Mouse (Mus musculus) lung, embryonic 15.5 days (tissue): Measurements from ENCODE around the gene Ctnnal1. TPM values are rescaled to one million over a fixed set of nuclear protein-coding genes. Genes with fewer than 3 reads are reported as not detected.
A peak's percentile ranks its signal among the peaks of the same experiment; 100 is the strongest.

ENCODE experiments used
- ATAC-seq: fragments of 200-750 bp; cut with Nextera tagmentation; 2 replicates; pipeline ENCODE4 v1.8.0; 2017; ENCODE audit warnings: moderate number of reproducible peaks, borderline replicate concordance; ENCODE audit not compliant: low FRiP score, low TSS enrichment; ENCODE audit errors: extremely low read depth
- H3K27ac ChIP-seq: fragments of 300-500 bp; sonication (generic); 2 replicates; pipeline ENCODE4 v1.5.1; 2015; ENCODE audit warnings: moderate library complexity, mild to moderate bottlenecking, inconsistent platforms
- H3K27me3 ChIP-seq: fragments of 300-500 bp; sonication (generic); 2 replicates; pipeline ENCODE4 v1.6.1; 2015; ENCODE audit warnings: inconsistent platforms
- H3K36me3 ChIP-seq: fragments of 300-500 bp; sonication (generic); 2 replicates; pipeline ENCODE4 v1.6.1; 2015; ENCODE audit warnings: inconsistent platforms
- H3K4me1 ChIP-seq: fragments of 300-500 bp; sonication (generic); 2 replicates; pipeline ENCODE4 v1.6.1; 2015; ENCODE audit warnings: inconsistent platforms
- H3K4me2 ChIP-seq: fragments of 300-500 bp; sonication (generic); 2 replicates; pipeline ENCODE4 v1.6.1; 2015; ENCODE audit warnings: inconsistent platforms, mild to moderate bottlenecking, moderate library complexity
- H3K4me3 ChIP-seq: fragments of 300-500 bp; sonication (generic); 2 replicates; pipeline ENCODE4 v1.5.1; 2015; ENCODE audit warnings: mild to moderate bottlenecking, inconsistent platforms
- H3K9ac ChIP-seq: fragments of 300-500 bp; sonication (generic); 2 replicates; pipeline ENCODE4 v1.6.1; 2015; ENCODE audit warnings: inconsistent platforms
- H3K9me3 ChIP-seq: fragments of 300-500 bp; sonication (generic); 2 replicates; pipeline ENCODE4 v1.6.1; 2016; ENCODE audit warnings: inconsistent platforms
- WGBS: fragments of 180-500 bp; shearing (Covaris S2); methylation state at CpG from one replicate; pipeline ENCODE4 v1.1.7; 2015; 5-methylcytosine and 5-hydroxymethylcytosine counted together
- polyA plus RNA-seq: library from polyadenylated mRNA; unstranded; fragments of >200 nt; fragmentation: Nextera tagmentation; extraction: Ambion mirVana; gene quantifications from 2 replicates; pipeline ENCODE4 v1.2.1, GENCODE M21; 2015

The Ctnnal1 gene
- polyA plus RNA-seq: 18.4 and 21.2 TPM in 2 replicates

GRCm38 (mm10) chr4:56865003-56865511, at the start of gene Ctnnal1:
Gene Ctnnal1 (minus strand): TSS chr4:56865188.
- Histone ChIP-seq H3K4me1 (peaks cover 20% of the 10 kb centered on the region), H3K9ac (peak within 1 kb of the TSS; percentile 82), H3K4me2 (peak within 1 kb of the TSS; percentile 92), H3K36me3 (no peaks in the 10 kb centered on the region), H3K4me3 (peak within 1 kb of the TSS; percentile 86), H3K27me3 (no peaks in the 10 kb centered on the region), H3K9me3 (no peaks in the 10 kb centered on the region), H3K27ac (peak within 1 kb of the TSS; percentile 88)
- 1% methylated on average over 44 of the region's 45 CpGs for WGBS
- ATAC-seq: peak; percentile 98

- Histone ChIP-seq H3K9me3 (no peaks in the 10 kb centered on the region), H3K27ac (no peak overlapping the region), H3K4me2 (no peak overlapping the region), H3K4me1 (no peaks in the 10 kb centered on the region), H3K9ac (no peak overlapping the region), H3K27me3 (no peaks in the 10 kb centered on the region), H3K4me3 (no peak overlapping the region), H3K36me3 (peaks cover 40% of the 10 kb centered on the region)
- no peak for ATAC-seq
- WGBS: 80% methylated on average over 1 of the region's 1 CpGs
Measured at GRCm38 (mm10) chr4:56914761-56915160, 49.8 kb upstream of the Ctnnal1 start.

GRCm38 (mm10) chr4:56914338-56914737, 49.4 kb upstream of the Ctnnal1 start:
- no peak overlapping the region for H3K27ac ChIP-seq
- 92% methylated on average over 6 of the region's 6 CpGs for WGBS
- H3K4me1 ChIP-seq: no peaks in the 10 kb centered on the region
- H3K4me2 ChIP-seq: no peak overlapping the region
- no peaks in the 10 kb centered on the region for H3K9me3 ChIP-seq
- no peak overlapping the region for H3K9ac ChIP-seq
- no peaks in the 10 kb centered on the region for H3K27me3 ChIP-seq
- peaks cover 44% of the 10 kb centered on the region for H3K36me3 ChIP-seq
- ATAC-seq: no peak
- no peak overlapping the region for H3K4me3 ChIP-seq

- H3K4me3 ChIP-seq: no peak overlapping the region
- no peak for ATAC-seq
- 91% methylated on average over 7 of the region's 7 CpGs for WGBS
- no peak overlapping the region for H3K9ac ChIP-seq
- H3K9me3 ChIP-seq: no peaks in the 10 kb centered on the region
- no peaks in the 10 kb centered on the region for H3K27me3 ChIP-seq
- H3K27ac ChIP-seq: no peak overlapping the region
- no peak overlapping the region for H3K4me2 ChIP-seq
- H3K36me3 ChIP-seq: peaks cover 47% of the 10 kb centered on the region
- no peaks in the 10 kb centered on the region for H3K4me1 ChIP-seq
Measured at GRCm38 (mm10) chr4:56912382-56913001, 47.5 kb upstream of the Ctnnal1 start.

- WGBS: 76% methylated on average over 3 of the region's 3 CpGs
- H3K36me3 ChIP-seq: peaks cover 66% of the 10 kb centered on the region
Measured at GRCm38 (mm10) chr4:56909568-56909967, 44.6 kb upstream of the Ctnnal1 start.

GRCm38 (mm10) chr4:56907671-56908070, 42.7 kb upstream of the Ctnnal1 start:
- H3K4me1 ChIP-seq: no peaks in the 10 kb centered on the region
- no peak overlapping the region for H3K27ac ChIP-seq
- H3K4me2 ChIP-seq: no peak overlapping the region
- no peak for ATAC-seq
- 76% methylated on average over 5 of the region's 5 CpGs for WGBS
- no peaks in the 10 kb centered on the region for H3K27me3 ChIP-seq
- no peak overlapping the region for H3K9ac ChIP-seq
- H3K4me3 ChIP-seq: no peak overlapping the region
- H3K36me3 ChIP-seq: peaks cover 68% of the 10 kb centered on the region
- H3K9me3 ChIP-seq: no peaks in the 10 kb centered on the region

More at GRCm38 (mm10) chr4:56909568-56909967, 44.6 kb upstream of the Ctnnal1 start:
- no peak for ATAC-seq
- no peak overlapping the region for H3K27ac ChIP-seq
- H3K4me1 ChIP-seq: no peaks in the 10 kb centered on the region
- H3K4me3 ChIP-seq: no peak overlapping the region
- H3K27me3 ChIP-seq: no peaks in the 10 kb centered on the region
- H3K9me3 ChIP-seq: no peaks in the 10 kb centered on the region
- H3K9ac ChIP-seq: no peak overlapping the region
- no peak overlapping the region for H3K4me2 ChIP-seq

- Histone ChIP-seq H3K36me3 (peaks cover 72% of the 10 kb centered on the region), H3K9me3 (no peaks in the 10 kb centered on the region), H3K27me3 (no peaks in the 10 kb centered on the region), H3K9ac (no peak overlapping the region), H3K4me2 (no peak overlapping the region), H3K4me1 (no peaks in the 10 kb centered on the region), H3K27ac (no peak overlapping the region), H3K4me3 (no peak overlapping the region)
- WGBS: 90% methylated on average over 3 of the region's 3 CpGs
- ATAC-seq: no peak
Measured at GRCm38 (mm10) chr4:56906926-56907325, 41.9 kb upstream of the Ctnnal1 start.

GRCm38 (mm10) chr4:56905507-56905906, 40.5 kb upstream of the Ctnnal1 start:
- Histone ChIP-seq H3K36me3 (peaks cover 74% of the 10 kb centered on the region), H3K27me3 (no peaks in the 10 kb centered on the region), H3K9me3 (no peaks in the 10 kb centered on the region), H3K4me1 (no peaks in the 10 kb centered on the region), H3K27ac (no peak overlapping the region), H3K4me3 (no peak overlapping the region), H3K4me2 (no peak overlapping the region), H3K9ac (no peak overlapping the region)
- ATAC-seq: no peak
- WGBS: 88% methylated on average over 5 of the region's 5 CpGs

GRCm38 (mm10) chr4:56901671-56902070, 36.7 kb upstream of the Ctnnal1 start:
- H3K4me2 ChIP-seq: no peak overlapping the region
- H3K27me3 ChIP-seq: no peaks in the 10 kb centered on the region
- 90% methylated on average over 2 of the region's 2 CpGs for WGBS
- peaks cover 79% of the 10 kb centered on the region for H3K36me3 ChIP-seq
- no peaks in the 10 kb centered on the region for H3K4me1 ChIP-seq
- no peak overlapping the region for H3K4me3 ChIP-seq
- no peaks in the 10 kb centered on the region for H3K9me3 ChIP-seq
- ATAC-seq: no peak
- H3K27ac ChIP-seq: no peak overlapping the region
- H3K9ac ChIP-seq: no peak overlapping the region

- no peak overlapping the region for H3K9ac ChIP-seq
- H3K36me3 ChIP-seq: peaks cover 64% of the 10 kb centered on the region
- H3K4me1 ChIP-seq: no peaks in the 10 kb centered on the region
- H3K9me3 ChIP-seq: no peaks in the 10 kb centered on the region
- H3K4me2 ChIP-seq: no peak overlapping the region
- ATAC-seq: no peak
- WGBS: 87% methylated on average over 8 of the region's 8 CpGs
- no peak overlapping the region for H3K4me3 ChIP-seq
- H3K27ac ChIP-seq: no peak overlapping the region
- no peaks in the 10 kb centered on the region for H3K27me3 ChIP-seq
Measured at GRCm38 (mm10) chr4:56899216-56899615, 34.2 kb upstream of the Ctnnal1 start.

GRCm38 (mm10) chr4:56897511-56897910, 32.5 kb upstream of the Ctnnal1 start:
- peaks cover 53% of the 10 kb centered on the region for H3K36me3 ChIP-seq
- H3K4me1 ChIP-seq: no peaks in the 10 kb centered on the region
- no peaks in the 10 kb centered on the region for H3K9me3 ChIP-seq
- H3K4me2 ChIP-seq: no peak overlapping the region
- ATAC-seq: no peak
- WGBS: 67% methylated on average over 3 of the region's 3 CpGs
- H3K27ac ChIP-seq: no peak overlapping the region
- no peaks in the 10 kb centered on the region for H3K27me3 ChIP-seq
- no peak overlapping the region for H3K4me3 ChIP-seq
- no peak overlapping the region for H3K9ac ChIP-seq

GRCm38 (mm10) chr4:56894196-56894595, 29.2 kb upstream of the Ctnnal1 start:
- Histone ChIP-seq H3K36me3 (peaks cover 44% of the 10 kb centered on the region), H3K9ac (no peak overlapping the region), H3K27ac (no peak overlapping the region), H3K9me3 (no peaks in the 10 kb centered on the region), H3K4me3 (no peak overlapping the region), H3K27me3 (no peaks in the 10 kb centered on the region), H3K4me1 (no peaks in the 10 kb centered on the region), H3K4me2 (no peak overlapping the region)
- ATAC-seq: no peak
- 92% methylated on average over 3 of the region's 3 CpGs for WGBS
